Mouse (Mus musculus): Measurements from ENCODE around the gene Usp21. TPM values are rescaled to one million over a fixed set of nuclear protein-coding genes. Genes with fewer than 3 reads are reported as not detected.
A peak's percentile ranks its signal among the peaks of the same experiment; 100 is the strongest.
"Not testable (repeated sequence)": the region's sequence is repeated elsewhere in the genome, so short reads cannot be mapped to it uniquely, and the experiment has no call there.

Usp21 gene
- polyA plus RNA-seq, 1 experiment from 2014 or later, result 91.1 TPM

- Histone ChIP-seq H3K36me3 (peaks cover 16% of the 10 kb centered on the region), H3K27ac (replicated peaks) (peak within 1 kb of the TSS; percentile 97), H3K4me3 (replicated peaks) (peak within 1 kb of the TSS; percentile 50), H3K9ac (peak within 1 kb of the TSS; percentile 31), H3K27me3 (no peaks in the 10 kb centered on the region), H3K4me1 (peaks cover 79% of the 10 kb centered on the region), H3K9me3 (replicated peaks) (no peaks in the 10 kb centered on the region), H3K4me2 (replicated peaks) (peak within 1 kb of the TSS; percentile 74)
- no peak for ATAC-seq (ENCODE audit: insufficient number of reproducible peaks, low FRiP score, low TSS enrichment, low read depth)
- WGBS, result 11% methylated on average over 5 of the region's 5 CpGs
Observed at GRCm38 (mm10) chr1:171249913-171250600, 37.7 kb downstream of the Usp21 start, which contains the start of gene Adamts4. Adamts4 (plus strand) TSS chr1:171250421.

GRCm38 (mm10) chr1:171248386-171249226, 39.2 kb downstream of the Usp21 start:
- 40% methylated on average over 3 of the region's 3 CpGs for WGBS

GRCm38 (mm10) chr1:171247916-171248315, 39.9 kb downstream of the Usp21 start:
- ATAC-seq (ENCODE audit: insufficient number of reproducible peaks, low FRiP score, low TSS enrichment, low read depth), result no peak
- no peaks in the 10 kb centered on the region for H3K9me3 ChIP-seq (replicated peaks)
- H3K4me3 ChIP-seq (replicated peaks), result peak overlapping the region; percentile 59
- no peaks in the 10 kb centered on the region for H3K27me3 ChIP-seq
- peaks cover 18% of the 10 kb centered on the region for H3K36me3 ChIP-seq
- peak overlapping the region; percentile 97 for H3K27ac ChIP-seq (replicated peaks)
- H3K9ac ChIP-seq, result no peak overlapping the region
- WGBS, result 10% methylated on average over 4 of the region's 4 CpGs
- H3K4me2 ChIP-seq (replicated peaks), result peak overlapping the region; percentile 67
- peaks cover 68% of the 10 kb centered on the region for H3K4me1 ChIP-seq

More at GRCm38 (mm10) chr1:171248386-171249226, 39.2 kb downstream of the Usp21 start:
- Histone ChIP-seq H3K9me3 (replicated peaks) (no peaks in the 10 kb centered on the region), H3K4me1 (peaks cover 74% of the 10 kb centered on the region), H3K4me2 (replicated peaks) (no peak overlapping the region), H3K27ac (replicated peaks) (peak overlapping the region; percentile 97), H3K4me3 (replicated peaks) (no peak overlapping the region), H3K36me3 (peaks cover 13% of the 10 kb centered on the region), H3K9ac (no peak overlapping the region), H3K27me3 (no peaks in the 10 kb centered on the region)
- ATAC-seq (ENCODE audit: insufficient number of reproducible peaks, low FRiP score, low TSS enrichment, low read depth), result no peak

- ATAC-seq (ENCODE audit: insufficient number of reproducible peaks, low FRiP score, low TSS enrichment, low read depth), result no peak
- no peak overlapping the region for H3K9ac ChIP-seq
- peaks cover 63% of the 10 kb centered on the region for H3K4me1 ChIP-seq
- H3K27me3 ChIP-seq, result no peaks in the 10 kb centered on the region
- peak overlapping the region; percentile 97 for H3K27ac ChIP-seq (replicated peaks)
- peak overlapping the region; percentile 67 for H3K4me2 ChIP-seq (replicated peaks)
- 7% methylated on average over 13 of the region's 13 CpGs for WGBS
- no peaks in the 10 kb centered on the region for H3K9me3 ChIP-seq (replicated peaks)
- peaks cover 23% of the 10 kb centered on the region for H3K36me3 ChIP-seq
- peak overlapping the region; percentile 59 for H3K4me3 ChIP-seq (replicated peaks)
Observed at GRCm38 (mm10) chr1:171247453-171247841, 40.3 kb downstream of the Usp21 start.

- H3K4me1 ChIP-seq, result peaks cover 57% of the 10 kb centered on the region
- under 1% methylated on average over 41 of the region's 41 CpGs for WGBS
- peak overlapping the region; percentile 59 for H3K4me3 ChIP-seq (replicated peaks)
Observed at GRCm38 (mm10) chr1:171246709-171247452, 40.9 kb downstream of the Usp21 start.

GRCm38 (mm10) chr1:171245353-171245752, 42.4 kb downstream of the Usp21 start:
- no peak overlapping the region; the same call in 1 of the 2 replicates for H3K4me2 ChIP-seq (replicated peaks)
- ATAC-seq (ENCODE audit: insufficient number of reproducible peaks, low FRiP score, low TSS enrichment, low read depth), result no peak
- peaks cover 42% of the 10 kb centered on the region for H3K4me1 ChIP-seq
- H3K27me3 ChIP-seq, result no peaks in the 10 kb centered on the region
- H3K9ac ChIP-seq, result no peak overlapping the region
- no peak overlapping the region for H3K4me3 ChIP-seq (replicated peaks)
- H3K27ac ChIP-seq (replicated peaks), result no peak overlapping the region
- no peaks in the 10 kb centered on the region for H3K9me3 ChIP-seq (replicated peaks)
- H3K36me3 ChIP-seq, result peaks cover 43% of the 10 kb centered on the region
- 55% methylated on average over 8 of the region's 8 CpGs for WGBS

More at GRCm38 (mm10) chr1:171246709-171247452, 40.9 kb downstream of the Usp21 start:
- Histone ChIP-seq H3K36me3 (peaks cover 29% of the 10 kb centered on the region), H3K27me3 (no peaks in the 10 kb centered on the region), H3K4me2 (replicated peaks) (peak overlapping the region; percentile 67), H3K9ac (peak overlapping the region; percentile 63), H3K27ac (replicated peaks) (peak overlapping the region; percentile 97), H3K9me3 (replicated peaks) (no peaks in the 10 kb centered on the region)
- peak; percentile 87 for ATAC-seq (ENCODE audit: insufficient number of reproducible peaks, low FRiP score, low TSS enrichment, low read depth)

- peaks cover 11% of the 10 kb centered on the region for H3K4me1 ChIP-seq
- not testable (repeated sequence) for H3K27me3 ChIP-seq; H3K9me3 ChIP-seq (replicated peaks); H3K4me3 ChIP-seq (replicated peaks); H3K27ac ChIP-seq (replicated peaks); H3K4me2 ChIP-seq (replicated peaks); H3K9ac ChIP-seq; ATAC-seq (ENCODE audit: insufficient number of reproducible peaks, low FRiP score, low TSS enrichment, low read depth)
- 83% methylated on average over 12 of the region's 12 CpGs for WGBS
- H3K36me3 ChIP-seq, result peaks cover 76% of the 10 kb centered on the region
Observed at GRCm38 (mm10) chr1:171241952-171242351, 45.8 kb downstream of the Usp21 start.

GRCm38 (mm10) chr1:171240911-171241310, 46.9 kb downstream of the Usp21 start:
- H3K27me3 ChIP-seq, result no peaks in the 10 kb centered on the region
- no peak overlapping the region for H3K27ac ChIP-seq (replicated peaks)
- no peaks in the 10 kb centered on the region for H3K9me3 ChIP-seq (replicated peaks)
- H3K36me3 ChIP-seq, result peaks cover 86% of the 10 kb centered on the region
- no peak overlapping the region for H3K4me3 ChIP-seq (replicated peaks)
- H3K4me1 ChIP-seq, result peaks cover 6% of the 10 kb centered on the region
- ATAC-seq (ENCODE audit: insufficient number of reproducible peaks, low FRiP score, low TSS enrichment, low read depth), result no peak
- 89% methylated on average over 10 of the region's 10 CpGs for WGBS
- H3K4me2 ChIP-seq (replicated peaks), result no peak overlapping the region
- H3K9ac ChIP-seq, result no peak overlapping the region

GRCm38 (mm10) chr1:171239992-171240744, 47.6 kb downstream of the Usp21 start:
- H3K4me1 ChIP-seq, result no peaks in the 10 kb centered on the region
- no peak overlapping the region for H3K9ac ChIP-seq
- H3K4me2 ChIP-seq (replicated peaks), result no peak overlapping the region
- no peaks in the 10 kb centered on the region for H3K27me3 ChIP-seq
- H3K9me3 ChIP-seq (replicated peaks), result no peaks in the 10 kb centered on the region
- ATAC-seq (ENCODE audit: insufficient number of reproducible peaks, low FRiP score, low TSS enrichment, low read depth), result no peak
- H3K27ac ChIP-seq (replicated peaks), result no peak overlapping the region
- peaks cover 89% of the 10 kb centered on the region for H3K36me3 ChIP-seq
- H3K4me3 ChIP-seq (replicated peaks), result no peak overlapping the region
- WGBS, result 74% methylated on average over 15 of the region's 15 CpGs

GRCm38 (mm10) chr1:171238463-171238862, 49.3 kb downstream of the Usp21 start:
- Histone ChIP-seq H3K9ac (no peak overlapping the region), H3K27ac (replicated peaks) (no peak overlapping the region), H3K4me3 (replicated peaks) (no peak overlapping the region), H3K36me3 (peaks cover 95% of the 10 kb centered on the region), H3K27me3 (no peaks in the 10 kb centered on the region), H3K9me3 (replicated peaks) (no peaks in the 10 kb centered on the region), H3K4me2 (replicated peaks) (no peak overlapping the region), H3K4me1 (no peaks in the 10 kb centered on the region)
- ATAC-seq (ENCODE audit: insufficient number of reproducible peaks, low FRiP score, low TSS enrichment, low read depth), result no peak
- WGBS, result 68% methylated on average over 14 of the region's 14 CpGs

All from embryonic facial prominence, embryonic 15.5 days (tissue).